Mouse (Mus musculus): ENCODE results near the gene Gm49322.

GRCm38 (mm10) chr10:80570871-80571836, 34.7 kb upstream of the Gm49322 start:
- TF ChIP-seq CTCF (IDR thresholded peaks at IDR 0.05; ENCODE audit: low read depth, low read length) (no peak), POLR2A (IDR thresholded peaks at IDR 0.05; ENCODE audit: borderline replicate concordance, low read depth, low read length) (no peak)
